Mouse (Mus musculus) hindbrain, embryonic 14.5 days (tissue): ENCODE data around the gene Gm49380. TPM values are rescaled to one million over a fixed set of nuclear protein-coding genes. Genes with fewer than 3 reads are reported as not detected.

Experiments used
- ATAC-seq: fragments of 200-750 bp; cut with Nextera tagmentation; 2 replicates; pipeline ENCODE4 v1.8.0; 2017; ENCODE audit warnings: moderate number of reproducible peaks, mild to moderate bottlenecking, moderate TSS enrichment, moderate library complexity; ENCODE audit not compliant: low FRiP score
- DNase-seq: peaks from one replicate; pipeline ENCODE4 v3.0.0-alpha.2; 2015; ENCODE audit warnings: low spot score
- H3K27ac ChIP-seq: fragments of 300-500 bp; sonication (generic); 2 replicates; pipeline ENCODE4 v1.5.1; 2014; ENCODE audit warnings: mild to moderate bottlenecking, moderate library complexity
- H3K27me3 ChIP-seq: fragments of 300-500 bp; sonication (generic); 2 replicates; pipeline ENCODE4 v1.6.1; 2014; ENCODE audit warnings: mild to moderate bottlenecking, low read length, mixed read lengths; ENCODE audit not compliant: control insufficient read depth, insufficient read depth
- H3K36me3 ChIP-seq: fragments of 300-500 bp; sonication (generic); replicated peaks from 2 replicates; pipeline ENCODE4 v1.6.1; 2014; ENCODE audit not compliant: control insufficient read depth, insufficient read depth
- H3K4me1 ChIP-seq: fragments of 300-500 bp; sonication (generic); replicated peaks from 2 replicates; pipeline ENCODE4 v1.6.1; 2014; ENCODE audit warnings: antibody characterized with exemption, low read length, mixed read lengths; ENCODE audit not compliant: control insufficient read depth, insufficient read depth
- H3K4me2 ChIP-seq: fragments of 300-500 bp; sonication (generic); replicated peaks from 2 replicates; pipeline ENCODE4 v1.6.1; 2014; ENCODE audit warnings: mild to moderate bottlenecking, moderate library complexity
- H3K4me3 ChIP-seq: fragments of 300-500 bp; sonication (generic); replicated peaks from 2 replicates; pipeline ENCODE4 v1.5.1; 2014; ENCODE audit warnings: mild to moderate bottlenecking, low read length
- H3K9ac ChIP-seq: fragments of 300-500 bp; sonication (generic); 2 replicates; pipeline ENCODE4 v1.6.1; 2014
- H3K9me3 ChIP-seq: fragments of 300-500 bp; sonication (generic); 2 replicates; pipeline ENCODE4 v1.6.1; 2016; ENCODE audit warnings: low read length; ENCODE audit not compliant: control insufficient read depth
- WGBS: fragments of 180-500 bp; shearing (Covaris S2); extraction: QIAGEN DNeasy Blood & Tissue Kit; methylation state at CpG from one replicate; pipeline ENCODE4 v1.1.7; 2014; 5-methylcytosine and 5-hydroxymethylcytosine counted together
- polyA plus RNA-seq: library from polyadenylated mRNA; unstranded; fragments of >200 nt; fragmentation: Nextera tagmentation; extraction: Ambion mirVana; gene quantifications from 2 replicates; pipeline ENCODE4 v1.2.1, GENCODE M21; 2014

Gene Gm49380
- polyA plus RNA-seq, 1 experiment from 2014 or later: 0.35 TPM

- no peak overlapping the region for H3K4me3 ChIP-seq
- no peaks in the 10 kb centered on the region for H3K27me3 ChIP-seq
- no peak overlapping the region for H3K9ac ChIP-seq
- no peak overlapping the region for H3K4me2 ChIP-seq
- no peaks in the 10 kb centered on the region for H3K36me3 ChIP-seq
- H3K27ac ChIP-seq: no peak overlapping the region
- 92% methylated on average over 4 of the region's 4 CpGs for whole genome bisulfite sequencing
- H3K9me3 ChIP-seq: no peaks in the 10 kb centered on the region
- DNase-seq: no peak
- H3K4me1 ChIP-seq: no peaks in the 10 kb centered on the region
- no peak for ATAC-seq
Measured at GRCm38 (mm10) chr9:44030646-44031045, 82.7 kb downstream of the Gm49380 start.

- no peak for DNase-seq
- Histone ChIP-seq H3K4me2 (no peak overlapping the region), H3K9me3 (no peaks in the 10 kb centered on the region), H3K9ac (no peak overlapping the region), H3K4me1 (no peaks in the 10 kb centered on the region), H3K36me3 (no peaks in the 10 kb centered on the region), H3K27me3 (no peaks in the 10 kb centered on the region), H3K4me3 (no peak overlapping the region), H3K27ac (no peak overlapping the region)
- ATAC-seq: no peak
- 64% methylated on average over 5 of the region's 5 CpGs for WGBS
Measured at GRCm38 (mm10) chr9:44029580-44030236, 83.6 kb downstream of the Gm49380 start.

- no peaks in the 10 kb centered on the region for H3K4me1 ChIP-seq
- H3K4me3 ChIP-seq: no peak overlapping the region
- DNase-seq: no peak
- 77% methylated on average over 3 of the region's 3 CpGs for WGBS
- no peaks in the 10 kb centered on the region for H3K9me3 ChIP-seq
- no peak overlapping the region for H3K9ac ChIP-seq
- H3K4me2 ChIP-seq: no peak overlapping the region
- no peak overlapping the region for H3K27ac ChIP-seq
- H3K27me3 ChIP-seq: no peaks in the 10 kb centered on the region
- no peaks in the 10 kb centered on the region for H3K36me3 ChIP-seq
- ATAC-seq: no peak
Measured at GRCm38 (mm10) chr9:44024096-44024495, 89.2 kb downstream of the Gm49380 start.

- 71% methylated on average over 8 of the region's 8 CpGs for WGBS
- DNase-seq: no peak
- Histone ChIP-seq H3K27ac (no peak overlapping the region), H3K36me3 (no peaks in the 10 kb centered on the region), H3K27me3 (no peaks in the 10 kb centered on the region), H3K9ac (no peak overlapping the region), H3K4me3 (no peak overlapping the region), H3K9me3 (no peaks in the 10 kb centered on the region), H3K4me2 (no peak overlapping the region), H3K4me1 (no peaks in the 10 kb centered on the region)
- no peak for ATAC-seq
Measured at GRCm38 (mm10) chr9:44022100-44022847, 91.0 kb downstream of the Gm49380 start.

GRCm38 (mm10) chr9:44020001-44020400, 93.3 kb downstream of the Gm49380 start:
- 84% methylated on average over 7 of the region's 7 CpGs for WGBS
- no peaks in the 10 kb centered on the region for H3K36me3 ChIP-seq
- no peak for DNase-seq
- no peak for ATAC-seq
- H3K9me3 ChIP-seq: no peaks in the 10 kb centered on the region
- no peak overlapping the region for H3K9ac ChIP-seq
- H3K4me1 ChIP-seq: no peaks in the 10 kb centered on the region
- no peak overlapping the region for H3K27ac ChIP-seq
- H3K4me2 ChIP-seq: no peak overlapping the region
- H3K4me3 ChIP-seq: no peak overlapping the region
- no peaks in the 10 kb centered on the region for H3K27me3 ChIP-seq

GRCm38 (mm10) chr9:44017846-44018245, 95.5 kb downstream of the Gm49380 start:
- Histone ChIP-seq H3K4me1 (peaks cover 4% of the 10 kb centered on the region; the same call in 1 of the 2 replicates), H3K36me3 (no peaks in the 10 kb centered on the region), H3K9ac (no peak overlapping the region), H3K4me2 (no peak overlapping the region), H3K4me3 (no peak overlapping the region), H3K27me3 (no peaks in the 10 kb centered on the region), H3K27ac (no peak overlapping the region), H3K9me3 (no peaks in the 10 kb centered on the region)
- ATAC-seq: no peak
- WGBS: 83% methylated on average over 5 of the region's 5 CpGs
- no peak for DNase-seq

Other genes with a start within 250 kb of the Gm49380 start
- gene Thy1, start 70.1 kb downstream of the Gm49380 start, polyA plus RNA-seq: 6.2 and 9.6 TPM in 2 replicates
- gene Usp2, start 46.5 kb downstream of the Gm49380 start, polyA plus RNA-seq: 8.4 and 11.6 TPM in 2 replicates
- 0.31 and 0.41 TPM in 2 replicates for gene Mfrp, start 11.8 kb downstream of the Gm49380 start, polyA plus RNA-seq
- gene C1qtnf5, start 6.3 kb downstream of the Gm49380 start, polyA plus RNA-seq: 7.0 and 8.0 TPM in 2 replicates
- gene Rnf26, start within 50 bp of the Gm49380 start, polyA plus RNA-seq: 30.6 and 32.7 TPM in 2 replicates
- 12.6 and 13.6 TPM in 2 replicates for gene Mcam, start 21.0 kb upstream of the Gm49380 start, polyA plus RNA-seq
- 22.4 and 22.9 TPM in 2 replicates for gene Cbl, start 120.5 kb upstream of the Gm49380 start, polyA plus RNA-seq
- gene Ccdc153, start 127.2 kb upstream of the Gm49380 start, polyA plus RNA-seq: not detected in 2 replicates
- 0.46 and 1.1 TPM in 2 replicates for gene Pdzd3, start 138.0 kb upstream of the Gm49380 start, polyA plus RNA-seq
- gene Nlrx1, start 155.1 kb upstream of the Gm49380 start, polyA plus RNA-seq: 4.4 and 5.1 TPM in 2 replicates
- gene Abcg4, start 175.1 kb upstream of the Gm49380 start, polyA plus RNA-seq: 21.7 and 24.4 TPM in 2 replicates
- 17.4 and 17.9 TPM in 2 replicates for gene Hinfp, start 192.2 kb upstream of the Gm49380 start, polyA plus RNA-seq
- gene C2cd2l, start 206.8 kb upstream of the Gm49380 start, polyA plus RNA-seq: 24.0 and 25.6 TPM in 2 replicates
- gene Dpagt1, start 212.5 kb upstream of the Gm49380 start, polyA plus RNA-seq: 34.6 and 36.1 TPM in 2 replicates
- gene H2afx, start 221.2 kb upstream of the Gm49380 start, polyA plus RNA-seq: 102 and 107 TPM in 2 replicates
- gene Hmbs, start 230.7 kb upstream of the Gm49380 start, polyA plus RNA-seq: 60.8 and 62.2 TPM in 2 replicates
- gene Vps11, start 248.2 kb upstream of the Gm49380 start, polyA plus RNA-seq: 34.8 and 42.4 TPM in 2 replicates